ENCODE assay signal across 7 mouse cellular contexts in genomic region chr9:111118891-111119441, GRCm38 (mm10). TPM values are rescaled to one million over a fixed set of nuclear protein-coding genes. Genes with fewer than 3 reads are reported as not detected.
DNase-seq lines count a peak whose midpoint lies in the region; ATAC-seq and TF ChIP-seq lines count a peak whose summit lies in the region.

No protein-coding gene starts in this region.

- peaks cover 0 to 3% of the 10 kb centered on the region in 2 experiments; a peak in 1 of 4 replicates for H3K4me1 ChIP-seq in ES-E14 (ENCODE audit: control insufficient read depth in 2 of 2, insufficient read depth in 2 of 2, low read length in 2 of 2, poor library complexity in 1 of 2)
- peaks cover 16% of the 10 kb centered on the region for H3K4me1 ChIP-seq in forebrain, embryonic 16.5 days (replicated peaks; ENCODE audit: control insufficient read depth, insufficient read depth, low read length)
- peaks cover 13% of the 10 kb centered on the region for H3K4me1 ChIP-seq in intestine, embryonic 15.5 days (replicated peaks)
- peaks cover 27% of the 10 kb centered on the region for H3K4me1 ChIP-seq in lung, embryonic 15.5 days
- H3K4me1 ChIP-seq in stomach, embryonic 16.5 days (ENCODE audit: control insufficient read depth, insufficient read depth, low read length), result peaks cover 16% of the 10 kb centered on the region

- no peak overlapping the region for H3K27ac ChIP-seq in ES-E14 (ENCODE audit: insufficient read depth, low read depth, low read length, poor library complexity, severe bottlenecking)
- peak overlapping the region; percentile 66 for H3K27ac ChIP-seq in forebrain, embryonic 16.5 days (ENCODE audit: low read length)
- H3K27ac ChIP-seq in intestine, embryonic 15.5 days, result peak overlapping the region; percentile 82
- H3K27ac ChIP-seq in lung, embryonic 15.5 days, result peak overlapping the region; percentile 88; the same call in 1 of the 2 replicates
- H3K27ac ChIP-seq in stomach, embryonic 16.5 days (ENCODE audit: low read length), result peak overlapping the region; percentile 80

- no peak for DNase-seq in ES-E14 (ENCODE audit: low read depth, low spot score)
- DNase-seq in adrenal gland, postnatal 25 days, result peak; percentile 65
- DNase-seq in cerebellum, adult 11 months, result no peak

- H3K9ac ChIP-seq in ES-E14 (ENCODE audit: insufficient read depth, low read depth, low read length, poor library complexity, severe bottlenecking), result peak overlapping the region; percentile 85; the same call in 1 of the 2 replicates
- H3K9ac ChIP-seq in forebrain, embryonic 16.5 days (replicated peaks; ENCODE audit: low read depth, low read length), result peak overlapping the region; percentile 95
- peak overlapping the region; percentile 88 for H3K9ac ChIP-seq in intestine, embryonic 15.5 days
- peak overlapping the region; percentile 86 for H3K9ac ChIP-seq in lung, embryonic 15.5 days
- peak overlapping the region; percentile 90 for H3K9ac ChIP-seq in stomach, embryonic 16.5 days (ENCODE audit: low read length)

- H3K4me2 ChIP-seq in forebrain, embryonic 16.5 days (ENCODE audit: low read length), result peak overlapping the region; percentile 72
- H3K4me2 ChIP-seq in intestine, embryonic 15.5 days (replicated peaks), result peak overlapping the region; percentile 77
- peak overlapping the region; percentile 81 for H3K4me2 ChIP-seq in lung, embryonic 15.5 days
- peak overlapping the region; percentile 82 for H3K4me2 ChIP-seq in stomach, embryonic 16.5 days (ENCODE audit: low read depth, low read length)

- 9% methylated on average over 17 of the region's 17 CpGs for WGBS in forebrain, embryonic 16.5 days
- WGBS in intestine, embryonic 15.5 days, result 7% methylated on average over 17 of the region's 17 CpGs
- WGBS in lung, embryonic 15.5 days, result 5% methylated on average over 17 of the region's 17 CpGs
- 5% methylated on average over 17 of the region's 17 CpGs for WGBS in stomach, embryonic 16.5 days

- peak overlapping the region; percentile 91 to 95 for H3K4me3 ChIP-seq in ES-E14 (ENCODE audit: insufficient read depth in 1 of 2, low read depth in 1 of 2, low read length in 2 of 2, poor library complexity in 1 of 2, severe bottlenecking in 1 of 2)
- peak overlapping the region; percentile 98 for H3K4me3 ChIP-seq in forebrain, embryonic 16.5 days (replicated peaks; ENCODE audit: low read length)
- H3K4me3 ChIP-seq in intestine, embryonic 15.5 days (replicated peaks), result peak overlapping the region; percentile 98
- H3K4me3 ChIP-seq in lung, embryonic 15.5 days, result peak overlapping the region; percentile 96
- peak overlapping the region; percentile 97 for H3K4me3 ChIP-seq in stomach, embryonic 16.5 days (replicated peaks; ENCODE audit: low read length)

- H3K36me3 ChIP-seq in ES-E14 (ENCODE audit: control insufficient read depth, insufficient read depth, low read length, poor library complexity, severe bottlenecking), result no peaks in the 10 kb centered on the region
- no peaks in the 10 kb centered on the region for H3K36me3 ChIP-seq in forebrain, embryonic 16.5 days (ENCODE audit: control insufficient read depth, insufficient read depth)
- H3K36me3 ChIP-seq in intestine, embryonic 15.5 days, result no peaks in the 10 kb centered on the region
- H3K36me3 ChIP-seq in lung, embryonic 15.5 days, result 0 out of 2 replicates have a peak, but pooled peaks cover 3% of the 10 kb centered on the region
- no peaks in the 10 kb centered on the region for H3K36me3 ChIP-seq in stomach, embryonic 16.5 days (ENCODE audit: control insufficient read depth, insufficient read depth, low read length)

- no peaks in the 10 kb centered on the region for H3K9me3 ChIP-seq in ES-E14 (ENCODE audit: control insufficient read depth, insufficient read depth, low read depth, low read length)
- no peaks in the 10 kb centered on the region for H3K9me3 ChIP-seq in forebrain, embryonic 16.5 days (ENCODE audit: control insufficient read depth, low read length)
- no peaks in the 10 kb centered on the region for H3K9me3 ChIP-seq in intestine, embryonic 15.5 days
- no peaks in the 10 kb centered on the region for H3K9me3 ChIP-seq in lung, embryonic 15.5 days
- no peaks in the 10 kb centered on the region for H3K9me3 ChIP-seq in stomach, embryonic 16.5 days (replicated peaks; ENCODE audit: control insufficient read depth, low read length)

- in situ Hi-C loops in ES-E14 (cut with MboI; ENCODE audit: low sequenced_read_pairs in 2 of 2, unreplicated experiment in 2 of 2), result no loop called here

- H3K27me3 ChIP-seq in forebrain, embryonic 16.5 days (replicated peaks; ENCODE audit: control insufficient read depth, insufficient read depth, low read length), result no peaks in the 10 kb centered on the region
- no peaks in the 10 kb centered on the region for H3K27me3 ChIP-seq in intestine, embryonic 15.5 days (replicated peaks)
- no peaks in the 10 kb centered on the region for H3K27me3 ChIP-seq in lung, embryonic 15.5 days
- no peaks in the 10 kb centered on the region for H3K27me3 ChIP-seq in stomach, embryonic 16.5 days (ENCODE audit: control insufficient read depth, insufficient read depth, low read length)

- no peak for ATAC-seq in forebrain, embryonic 16.5 days
- no peak for ATAC-seq in intestine, embryonic 15.5 days
- ATAC-seq in lung, embryonic 15.5 days (ENCODE audit: borderline replicate concordance, extremely low read depth, low FRiP score, low TSS enrichment), result no peak
- ATAC-seq in stomach, embryonic 16.5 days (ENCODE audit: insufficient read depth, low FRiP score), result no peak

TF ChIP-seq in ES-E14, 5 proteins besides CTCF, POLR2A, EP300 and RAD21:
- TF ChIP-seq MAFK (IDR thresholded peaks at IDR 0.05; ENCODE audit: insufficient read depth, low read depth, low read length) (peak; percentile 80), HCFC1 (IDR thresholded peaks at IDR 0.05; ENCODE audit: borderline replicate concordance, insufficient read depth, low read length) (no peak), ZC3H11A (IDR thresholded peaks at IDR 0.05; ENCODE audit: borderline replicate concordance, low read depth, low read length) (no peak)

RNA-seq across cellular contexts. Expression of gene Lrrfip2, which starts 1.6 kb away (rescaled TPM):
- 25.5 and 33.0 TPM in 2 replicates for total RNA-seq in ES-E14 (2012; rRNA removed)
- total RNA-seq in adrenal gland, postnatal 25 days (2021), result 61.9 and 65.4 TPM in 2 replicates
- 41.1 and 43.2 TPM in 2 replicates for polyA plus RNA-seq in forebrain, embryonic 16.5 days (2015; fragmentation: Nextera tagmentation; extraction: Ambion mirVana)
- polyA plus RNA-seq in intestine, embryonic 15.5 days (2015; fragmentation: Nextera tagmentation; extraction: Ambion mirVana), result 41.4 and 41.6 TPM in 2 replicates
- 42.3 and 46.1 TPM in 2 replicates for polyA plus RNA-seq in lung, embryonic 15.5 days (2015; fragmentation: Nextera tagmentation; extraction: Ambion mirVana)
- 31.9 and 34.9 TPM in 2 replicates for polyA plus RNA-seq in stomach, embryonic 16.5 days (2015; fragmentation: Nextera tagmentation; extraction: Ambion mirVana)
